Mouse (Mus musculus) effector memory CD4-positive, alpha-beta T cell, adult 5 months (primary cell): ENCODE measurements around the gene Mre11a. TPM values are rescaled to one million over a fixed set of nuclear protein-coding genes. Genes with fewer than 3 reads are reported as not detected.

ENCODE experiments used
- polyA plus RNA-seq: library from polyadenylated mRNA; unstranded; fragments of 100-300 nt; shearing (Covaris generic); gene quantifications from one replicate; pipeline ENCODE4 v1.2.1, GENCODE M21; 2017

Mre11a gene
- polyA plus RNA-seq: 25.6 TPM

GRCm38 (mm10) chr9:14784039-14785002 lies at the start of gene Mre11a, which contains the start of gene Ankrd49:
Mre11a (plus strand) TSS chr9:14784654.
Ankrd49 (minus strand) TSS chr9:14784856.

GRCm38 (mm10) chr9:14740151-14740924 lies 44.1 kb upstream of the Mre11a start, which contains the start of gene Piwil4:
Piwil4 (minus strand) TSS chr9:14740733.

GRCm38 (mm10) chr9:14752001-14752522 lies 32.4 kb upstream of the Mre11a start, which contains the start of gene Fut4:
Fut4 (minus strand) TSS chr9:14752393.

GRCm38 (mm10) chr9:14770803-14771471 lies 13.5 kb upstream of the Mre11a start, which contains the start of gene 1700012B09Rik:
1700012B09Rik (minus strand) TSS chr9:14771030.

GRCm38 (mm10) chr9:14859868-14860639 lies 75.6 kb downstream of the Mre11a start, which contains the start of gene Gpr83:
Gpr83 (plus strand) TSS chr9:14860210.

Other genes starting within 250 kb of the Mre11a start
- gene Amotl1, start 139.6 kb upstream of the Mre11a start, polyA plus RNA-seq: not detected
- gene Piwil4, start 43.9 kb upstream of the Mre11a start, polyA plus RNA-seq: not detected
- not detected for gene Fut4, start 32.3 kb upstream of the Mre11a start, polyA plus RNA-seq
- not detected for gene 1700012B09Rik, start 13.6 kb upstream of the Mre11a start, polyA plus RNA-seq
- gene Ankrd49, start 202 bp downstream of the Mre11a start, polyA plus RNA-seq: 11.6 TPM
- gene Gpr83, start 75.6 kb downstream of the Mre11a start, polyA plus RNA-seq: 1.9 TPM
- 137 TPM for gene Izumo1r, start 119.3 kb downstream of the Mre11a start, polyA plus RNA-seq